Mouse (Mus musculus) thymus, adult 2 months (tissue): ENCODE results near the gene Arl8b. TPM values are rescaled to one million over a fixed set of nuclear protein-coding genes. Genes with fewer than 3 reads are reported as not detected.

Experiments
- DNase-seq: peaks from one replicate; pipeline ENCODE4 v3.0.0; 2021
- H3K27ac ChIP-seq: fragments of 200-500 bp; 2 replicates; pipeline ENCODE4 v1.5.1; 2012; ENCODE audit warnings: low read length, control low read depth; ENCODE audit not compliant: control insufficient read depth, insufficient read depth
- H3K27me3 ChIP-seq: fragments of 200-500 bp; 2 replicates; pipeline ENCODE4 v1.6.1; 2012; ENCODE audit warnings: mild to moderate bottlenecking, low read length, moderate library complexity, mixed read lengths; ENCODE audit not compliant: control insufficient read depth, insufficient read depth
- H3K36me3 ChIP-seq: fragments of 200-500 bp; 2 replicates; pipeline ENCODE4 v1.6.1; 2012; ENCODE audit warnings: mild to moderate bottlenecking, low read length, moderate library complexity; ENCODE audit not compliant: control insufficient read depth, insufficient read depth
- H3K4me1 ChIP-seq: fragments of 200-500 bp; replicated peaks from 2 replicates; pipeline ENCODE4 v1.6.1; 2012; ENCODE audit warnings: low read length; ENCODE audit not compliant: control insufficient read depth, insufficient read depth
- H3K4me3 ChIP-seq: fragments of 200-500 bp; 2 replicates; pipeline ENCODE4 v1.5.1; 2012; ENCODE audit warnings: mild to moderate bottlenecking, low read length, control low read depth, moderate library complexity; ENCODE audit not compliant: control insufficient read depth, insufficient read depth
- CTCF ChIP-seq: fragments of 200-500 bp; IDR thresholded peaks from 2 replicates; pipeline ENCODE4 v1.5.1; 2012; ENCODE audit warnings: mild to moderate bottlenecking, control low read depth, low read length, moderate library complexity, borderline replicate concordance; ENCODE audit not compliant: control insufficient read depth, poor library complexity, insufficient read depth; ENCODE audit errors: extremely low read depth
- POLR2A ChIP-seq: fragments of 200-500 bp; IDR thresholded peaks from 2 replicates; pipeline ENCODE4 v1.6.1; 2012; ENCODE audit warnings: mild to moderate bottlenecking, low read length, control low read depth, moderate library complexity; ENCODE audit not compliant: control insufficient read depth, poor library complexity, insufficient read depth; ENCODE audit errors: extremely low read depth
- WGBS: fragments of 180-500 bp; shearing (Covaris S2); methylation state at CpG from one replicate; pipeline ENCODE4 v1.1.7; 2018; 5-methylcytosine and 5-hydroxymethylcytosine counted together
- polyA plus RNA-seq: library from polyadenylated mRNA; depleted of rRNA; stranded (reverse); fragments of >200 nt; gene quantifications from 2 replicates; pipeline ENCODE4 v1.2.3, GENCODE M21; 2012

Gene Arl8b
- polyA plus RNA-seq, 1 experiment = 22.1 TPM

DNA sequence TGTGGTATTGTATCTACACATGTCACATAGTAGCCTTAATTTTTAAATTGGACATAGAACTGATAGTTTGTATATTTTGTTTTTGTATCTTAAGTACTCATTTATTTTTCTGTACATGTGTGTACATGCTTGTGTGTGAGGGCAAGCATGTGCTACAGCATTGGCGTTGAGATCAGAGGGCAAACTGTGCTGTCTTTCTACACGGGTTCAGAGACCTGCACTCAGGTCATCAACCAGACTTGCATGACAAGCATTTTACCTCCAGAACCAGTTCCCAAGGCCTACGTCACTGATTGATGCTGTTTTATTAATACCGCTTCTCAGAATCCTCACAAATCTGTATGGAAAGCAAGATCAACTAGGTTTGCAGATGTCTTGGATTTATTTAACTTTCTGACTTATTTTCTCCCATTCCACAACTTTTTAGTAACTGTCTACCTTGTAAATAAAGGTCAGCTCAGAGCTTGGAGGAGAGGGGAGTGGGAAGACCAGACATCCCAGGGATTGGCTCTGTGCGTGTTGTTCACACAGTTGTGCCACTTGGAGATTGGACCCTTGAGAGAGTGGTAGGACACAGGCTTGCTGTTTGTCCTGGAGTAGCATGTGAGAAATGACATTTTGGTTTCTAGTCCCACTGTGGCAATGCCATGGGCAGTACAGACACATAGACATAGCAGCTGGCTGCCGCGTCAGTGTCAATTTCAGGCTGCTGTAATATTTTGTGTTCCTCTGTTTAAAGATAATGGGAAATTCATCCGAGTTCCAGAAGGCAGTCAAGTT lies 58.2 kb downstream of the Arl8b start:
- peaks cover 74% of the 10 kb centered on the region for H3K36me3 ChIP-seq
- DNase-seq = no peak
- 90% methylated on average over 8 of the region's 8 CpGs for WGBS

DNA sequence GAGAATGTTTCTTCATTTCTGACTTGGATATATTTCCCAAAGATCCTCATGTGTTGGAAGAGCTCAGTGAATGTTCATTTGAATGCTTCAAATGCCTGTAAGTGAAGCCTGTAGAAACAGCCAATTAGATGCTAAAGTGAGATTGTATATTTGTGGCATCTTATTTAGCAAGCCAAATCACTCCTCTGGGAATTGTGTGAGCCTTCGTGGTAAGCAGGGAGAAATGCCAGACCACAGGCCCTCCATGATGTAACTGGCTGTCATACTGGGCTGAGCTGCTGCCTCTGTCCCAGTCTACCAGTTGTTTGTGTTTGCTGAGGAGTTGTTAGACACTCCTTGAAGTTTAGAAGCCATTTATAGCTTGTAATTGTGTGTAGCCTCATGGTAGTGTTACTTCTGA lies 60.8 kb downstream of the Arl8b start:
- peaks cover 22% of the 10 kb centered on the region for H3K4me1 ChIP-seq
- peak overlapping the region; percentile 30 for H3K27ac ChIP-seq
- H3K4me3 ChIP-seq = no peak overlapping the region
- DNase-seq = no peak
- WGBS = 59% methylated on average over 1 of the region's 1 CpGs
- H3K27me3 ChIP-seq = no peaks in the 10 kb centered on the region
- TF ChIP-seq CTCF (no peak), POLR2A (no peak)
- H3K36me3 ChIP-seq = peaks cover 84% of the 10 kb centered on the region

More for the DNA sequence above, 58.2 kb downstream of the Arl8b start:
- Histone ChIP-seq H3K27me3 (no peaks in the 10 kb centered on the region), H3K4me3 (no peak overlapping the region), H3K4me1 (peaks cover 27% of the 10 kb centered on the region), H3K27ac (peak overlapping the region; percentile 62)
- TF ChIP-seq POLR2A (no peak), CTCF (no peak)

DNA sequence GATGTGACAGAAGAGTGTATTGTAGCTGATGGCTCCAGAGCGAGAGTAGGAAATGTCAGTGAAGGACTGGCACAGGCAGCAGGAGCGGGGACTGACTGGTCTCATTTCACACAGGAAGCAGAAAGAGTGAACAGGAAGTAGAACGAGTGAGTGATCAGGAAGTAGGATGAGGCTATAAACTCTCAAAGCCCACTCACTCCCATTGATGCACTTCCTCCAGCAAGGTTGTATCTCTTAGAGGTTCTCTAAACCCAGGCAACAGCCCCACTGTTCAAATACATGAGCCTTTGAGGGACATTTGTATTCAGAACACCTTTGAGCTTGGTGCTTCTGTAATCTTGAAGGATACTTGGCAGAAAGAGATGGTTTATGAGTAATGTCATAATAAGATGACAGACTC lies 61.2 kb downstream of the Arl8b start:
- Histone ChIP-seq H3K27ac (peak overlapping the region; percentile 30), H3K27me3 (no peaks in the 10 kb centered on the region), H3K36me3 (peaks cover 88% of the 10 kb centered on the region), H3K4me3 (no peak overlapping the region), H3K4me1 (peaks cover 21% of the 10 kb centered on the region)
- TF ChIP-seq CTCF (no peak), POLR2A (no peak)
- WGBS = 39% methylated on average over 3 of the region's 3 CpGs
- DNase-seq = no peak

DNA sequence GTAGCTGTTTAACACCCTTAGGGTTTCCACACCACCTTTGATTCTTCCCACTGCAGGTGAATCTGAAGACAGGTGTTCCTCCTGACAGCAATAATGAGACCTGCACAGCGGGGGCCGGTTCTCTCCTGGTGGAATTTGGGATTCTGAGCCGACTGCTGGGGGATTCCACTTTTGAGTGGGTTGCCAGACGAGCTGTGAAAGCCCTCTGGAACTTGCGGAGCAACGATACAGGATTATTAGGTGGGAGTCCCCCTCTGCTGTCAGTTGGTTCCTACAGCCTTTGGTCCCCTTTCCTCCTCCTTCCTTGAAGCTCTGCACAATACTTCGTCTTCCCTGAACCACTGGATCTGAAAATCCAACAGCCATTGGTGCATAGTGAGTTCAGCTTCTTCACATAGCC lies 61.9 kb downstream of the Arl8b start:
- WGBS = 97% methylated on average over 7 of the region's 7 CpGs
- Histone ChIP-seq H3K27ac (no peak overlapping the region), H3K4me3 (no peak overlapping the region), H3K27me3 (no peaks in the 10 kb centered on the region), H3K36me3 (peaks cover 92% of the 10 kb centered on the region), H3K4me1 (peaks cover 19% of the 10 kb centered on the region)
- DNase-seq = no peak
- no peak for TF ChIP-seq POLR2A

DNA sequence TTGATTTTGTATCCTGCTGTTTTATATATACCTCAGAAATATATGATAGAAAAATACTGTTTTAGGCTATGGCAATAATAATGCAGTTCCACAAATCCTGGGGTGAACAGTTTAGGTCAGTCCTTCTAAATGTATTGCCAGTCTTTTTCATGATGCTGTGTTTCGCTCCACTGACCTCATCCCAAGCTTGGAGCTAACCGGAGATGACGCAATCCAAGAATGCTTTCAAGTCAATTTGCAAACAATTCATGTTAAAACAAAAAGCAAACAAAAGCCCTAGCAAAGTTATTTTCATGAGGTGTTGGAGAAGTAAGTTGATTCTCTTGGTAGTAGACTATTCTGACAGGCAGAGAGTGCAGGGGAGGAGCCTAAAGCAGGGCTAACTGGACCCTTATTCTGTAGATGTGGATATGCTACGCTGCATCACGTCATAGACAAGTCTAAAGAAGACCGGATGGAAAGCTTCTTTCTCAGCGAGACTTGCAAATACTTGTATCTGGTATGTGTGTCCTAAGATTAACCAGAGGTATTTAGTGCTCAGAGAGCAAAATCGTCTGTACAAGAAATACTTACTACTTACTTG lies 69.3 kb downstream of the Arl8b start:
- Histone ChIP-seq H3K27ac (no peak overlapping the region), H3K36me3 (peaks cover 96% of the 10 kb centered on the region), H3K27me3 (no peaks in the 10 kb centered on the region), H3K4me1 (no peaks in the 10 kb centered on the region; the same call in 1 of the 2 replicates), H3K4me3 (no peak overlapping the region)
- WGBS = 95% methylated on average over 8 of the region's 8 CpGs
- TF ChIP-seq CTCF = no peak
- no peak for TF ChIP-seq POLR2A
- DNase-seq = no peak

DNA sequence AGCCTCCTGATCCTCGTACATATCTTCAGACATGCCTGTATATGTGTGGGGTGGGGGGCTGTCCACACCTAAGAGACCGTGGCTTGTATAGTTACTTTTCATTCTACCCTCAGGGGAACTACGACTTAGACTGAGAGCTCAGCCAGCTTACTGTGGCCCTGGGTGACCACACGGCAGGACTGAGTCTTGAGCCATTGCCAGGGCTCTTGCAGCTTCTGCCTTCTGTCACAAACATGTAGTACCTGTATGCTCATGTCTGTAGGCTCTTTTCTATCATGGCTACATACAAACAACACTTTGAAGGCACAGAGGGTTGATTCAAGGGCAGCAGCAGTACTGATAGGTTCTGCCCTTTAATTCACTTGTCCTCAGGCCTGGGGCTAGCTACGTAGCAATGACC lies 70.1 kb downstream of the Arl8b start:
- WGBS = 98% methylated on average over 5 of the region's 5 CpGs
- no peak for DNase-seq
- H3K27ac ChIP-seq = no peak overlapping the region
- TF ChIP-seq CTCF = no peak
- TF ChIP-seq POLR2A = no peak
- H3K4me1 ChIP-seq = no peaks in the 10 kb centered on the region; the same call in 1 of the 2 replicates
- no peaks in the 10 kb centered on the region for H3K27me3 ChIP-seq
- H3K4me3 ChIP-seq = no peak overlapping the region
- peaks cover 96% of the 10 kb centered on the region for H3K36me3 ChIP-seq

DNA sequence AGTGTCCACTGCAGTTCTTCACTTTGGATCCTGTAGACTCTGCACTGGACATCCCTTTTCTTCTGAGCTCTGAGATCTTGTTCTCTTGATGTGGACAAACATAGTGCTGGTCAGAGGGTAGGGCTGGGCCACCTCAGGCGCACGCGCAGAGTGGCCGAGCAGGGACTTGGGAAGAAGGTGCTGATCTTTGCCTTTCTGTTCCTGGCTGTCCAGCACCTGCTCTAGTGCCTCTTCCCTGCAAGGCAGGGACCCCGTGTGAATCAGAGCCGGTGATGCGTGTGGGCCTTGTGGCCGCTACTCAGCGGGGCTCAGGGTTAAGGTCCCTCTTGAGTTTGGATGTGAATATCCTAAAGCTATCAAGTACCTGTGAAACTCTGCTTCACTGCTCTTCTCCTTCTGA lies 75.7 kb downstream of the Arl8b start:
- peaks cover 52% of the 10 kb centered on the region for H3K36me3 ChIP-seq

More for the DNA sequence above, 75.7 kb downstream of the Arl8b start:
- TF ChIP-seq CTCF = no peak
- peaks cover 10% of the 10 kb centered on the region for H3K4me1 ChIP-seq
- 98% methylated on average over 9 of the region's 9 CpGs for WGBS
- DNase-seq = no peak
- H3K27me3 ChIP-seq = no peaks in the 10 kb centered on the region
- H3K27ac ChIP-seq = no peak overlapping the region
- no peak overlapping the region for H3K4me3 ChIP-seq
